Mouse (Mus musculus) kidney, embryonic 14.5 days (tissue): ENCODE measurements around the gene Lysmd2. TPM values are rescaled to one million over a fixed set of nuclear protein-coding genes. Genes with fewer than 3 reads are reported as not detected.

ENCODE experiments used
- ATAC-seq: fragments of 200-750 bp; cut with Nextera tagmentation; 2 replicates; pipeline ENCODE4 v1.8.0; 2017; ENCODE audit warnings: moderate number of reproducible peaks, mild to moderate bottlenecking, moderate TSS enrichment, moderate library complexity; ENCODE audit not compliant: low FRiP score, low TSS enrichment
- H3K27ac ChIP-seq: fragments of 300-500 bp; sonication (generic); 2 replicates; pipeline ENCODE4 v1.5.1; 2014; ENCODE audit warnings: low read depth, mild to moderate bottlenecking, low read length, moderate library complexity, mixed read lengths
- H3K27me3 ChIP-seq: fragments of 300-500 bp; sonication (generic); 2 replicates; pipeline ENCODE4 v1.6.1; 2014; ENCODE audit warnings: mild to moderate bottlenecking, low read length; ENCODE audit not compliant: control insufficient read depth, insufficient read depth
- H3K36me3 ChIP-seq: fragments of 300-500 bp; sonication (generic); 2 replicates; pipeline ENCODE4 v1.6.1; 2014; ENCODE audit warnings: low read length, mixed read lengths; ENCODE audit not compliant: control insufficient read depth, insufficient read depth
- H3K4me1 ChIP-seq: fragments of 300-500 bp; sonication (generic); 2 replicates; pipeline ENCODE4 v1.6.1; 2014; ENCODE audit warnings: low read length, mixed read lengths; ENCODE audit not compliant: control insufficient read depth, insufficient read depth
- H3K4me2 ChIP-seq: fragments of 300-500 bp; sonication (generic); replicated peaks from 2 replicates; pipeline ENCODE4 v1.6.1; 2014; ENCODE audit warnings: low read depth, mild to moderate bottlenecking, low read length
- H3K4me3 ChIP-seq: fragments of 300-500 bp; sonication (generic); 2 replicates; pipeline ENCODE4 v1.5.1; 2014; ENCODE audit warnings: mild to moderate bottlenecking, low read length
- H3K9ac ChIP-seq: fragments of 300-500 bp; sonication (generic); 2 replicates; pipeline ENCODE4 v1.6.1; 2014; ENCODE audit warnings: low read depth, mild to moderate bottlenecking, low read length, moderate library complexity
- H3K9me3 ChIP-seq: fragments of 300-500 bp; sonication (generic); 2 replicates; pipeline ENCODE4 v1.6.1; 2016; ENCODE audit warnings: low read length; ENCODE audit not compliant: control insufficient read depth
- WGBS: fragments of 180-500 bp; shearing (Covaris S2); extraction: QIAGEN DNeasy Blood & Tissue Kit; methylation state at CpG from one replicate; pipeline ENCODE4 v1.1.7; 2014; 5-methylcytosine and 5-hydroxymethylcytosine counted together
- polyA plus RNA-seq: library from polyadenylated mRNA; unstranded; fragments of >200 nt; fragmentation: Nextera tagmentation; extraction: Ambion mirVana; gene quantifications from 2 replicates; pipeline ENCODE4 v1.2.1, GENCODE M21; 2014

The Lysmd2 gene
- polyA plus RNA-seq: 36.2 and 43.7 TPM in 2 replicates

DNA sequence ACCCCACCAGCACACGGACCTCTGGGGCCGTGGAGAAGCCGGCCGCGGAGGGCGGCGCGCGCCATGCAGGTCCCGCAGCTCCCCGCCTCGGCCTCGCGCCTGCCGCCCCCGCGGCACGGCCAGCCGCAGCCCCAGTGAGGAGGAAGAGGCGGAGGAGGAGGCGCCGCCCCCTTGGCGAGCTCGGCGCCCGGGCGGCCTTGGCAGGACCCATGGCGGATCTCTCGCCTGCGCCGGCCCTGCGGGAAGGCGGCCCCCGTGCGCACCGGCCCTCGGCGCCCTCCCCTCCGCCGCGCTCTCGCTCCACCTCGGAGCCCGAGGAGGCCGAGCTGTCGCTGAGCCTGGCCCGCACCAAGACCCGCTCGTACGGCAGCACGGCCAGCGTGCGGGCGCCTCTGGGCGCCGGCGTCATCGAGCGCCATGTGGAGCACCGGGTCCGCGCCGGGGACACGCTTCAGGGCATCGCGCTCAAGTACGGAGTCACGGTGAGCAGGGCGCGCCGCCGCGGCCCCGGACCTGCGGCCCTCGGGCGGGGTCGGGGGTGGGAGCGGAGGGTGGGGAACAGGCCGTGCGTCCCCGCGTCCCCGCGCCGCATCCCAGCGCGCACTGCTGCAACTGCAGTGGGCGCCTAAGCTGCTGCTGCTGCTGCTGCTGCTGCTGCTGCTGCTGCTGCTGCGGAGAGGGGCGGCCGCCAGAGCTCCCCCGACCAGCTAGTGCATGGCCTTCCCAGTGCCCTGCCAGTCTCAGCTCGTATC, at the start of gene Lysmd2:
Gene Lysmd2, plus strand, starts transcription at position 186 of the 752 bp plus-strand sequence.
- H3K27ac ChIP-seq: peak within 1 kb of the TSS; percentile 85
- no peaks in the 10 kb centered on the region for H3K36me3 ChIP-seq
- WGBS: under 1% methylated on average over 69 of the region's 94 CpGs
- H3K9ac ChIP-seq: peak within 1 kb of the TSS; percentile 90
- ATAC-seq: peak; percentile 90
- H3K9me3 ChIP-seq: no peaks in the 10 kb centered on the region
- peak within 1 kb of the TSS; percentile 81 for H3K4me3 ChIP-seq
- peak within 1 kb of the TSS; percentile 68 for H3K4me2 ChIP-seq
- H3K27me3 ChIP-seq: no peaks in the 10 kb centered on the region
- H3K4me1 ChIP-seq: no peaks in the 10 kb centered on the region

DNA sequence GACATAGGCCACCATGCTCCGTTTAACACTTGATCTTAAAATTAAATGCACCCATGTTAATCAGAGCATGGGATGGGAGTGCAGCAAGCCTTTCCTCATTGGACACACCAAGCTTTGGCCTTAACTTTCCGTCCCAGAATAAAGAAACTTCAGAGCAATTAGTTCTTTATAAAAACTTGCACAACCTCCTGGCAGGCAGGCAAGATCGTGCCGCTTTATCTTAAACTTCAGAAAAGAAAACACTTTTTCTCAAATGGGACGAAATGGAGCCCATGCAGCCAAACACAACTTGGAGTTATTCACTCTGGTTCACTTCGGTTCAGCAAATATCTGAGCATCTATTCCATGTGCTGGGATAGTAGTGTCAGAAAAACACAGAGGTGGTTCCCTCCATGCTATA, 46.2 kb upstream of the Lysmd2 start:
- Histone ChIP-seq H3K4me3 (no peak overlapping the region), H3K36me3 (no peaks in the 10 kb centered on the region), H3K4me2 (no peak overlapping the region), H3K9ac (no peak overlapping the region), H3K27me3 (no peaks in the 10 kb centered on the region), H3K27ac (no peak overlapping the region), H3K9me3 (no peaks in the 10 kb centered on the region), H3K4me1 (no peaks in the 10 kb centered on the region)
- WGBS: 81% methylated on average over 6 of the region's 6 CpGs
- no peak for ATAC-seq

DNA sequence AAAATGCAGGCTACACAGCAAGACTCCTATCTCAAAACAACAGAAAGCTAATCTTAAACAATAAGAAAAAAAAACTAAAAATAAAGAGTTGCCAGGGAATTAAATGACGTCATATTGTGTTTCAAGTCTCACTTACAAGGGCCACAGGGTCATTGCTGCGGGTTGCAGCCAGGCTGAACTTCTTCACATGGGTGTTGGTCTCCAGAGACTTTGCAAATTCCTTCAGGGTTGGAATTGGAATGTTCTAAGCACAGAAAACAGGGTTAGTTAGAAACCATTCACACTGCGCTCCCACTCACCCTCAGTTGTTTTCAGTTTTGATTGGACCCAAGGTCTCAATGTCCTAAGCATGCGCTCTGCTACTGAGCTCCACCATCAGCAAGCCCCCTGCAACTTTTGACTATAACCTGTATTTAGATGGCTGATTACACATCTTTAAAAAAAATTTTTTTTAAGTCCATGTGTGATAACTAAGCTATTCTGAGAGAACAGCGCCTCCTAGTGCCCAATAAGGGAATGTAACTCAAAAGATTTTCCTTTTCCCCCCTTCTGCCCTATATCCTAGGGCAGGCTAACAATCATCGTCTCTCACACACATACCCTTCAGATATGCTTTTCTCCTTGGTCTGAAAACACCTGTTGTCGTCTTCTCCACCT, 43.7 kb upstream of the Lysmd2 start:
- peak; percentile 37; the same call in 1 of the 2 replicates for ATAC-seq
- Histone ChIP-seq H3K4me3 (no peak overlapping the region), H3K27me3 (no peaks in the 10 kb centered on the region), H3K4me1 (no peaks in the 10 kb centered on the region), H3K27ac (no peak overlapping the region), H3K36me3 (no peaks in the 10 kb centered on the region), H3K9me3 (no peaks in the 10 kb centered on the region), H3K4me2 (no peak overlapping the region), H3K9ac (no peak overlapping the region)
- WGBS: 49% methylated on average over 7 of the region's 7 CpGs

DNA sequence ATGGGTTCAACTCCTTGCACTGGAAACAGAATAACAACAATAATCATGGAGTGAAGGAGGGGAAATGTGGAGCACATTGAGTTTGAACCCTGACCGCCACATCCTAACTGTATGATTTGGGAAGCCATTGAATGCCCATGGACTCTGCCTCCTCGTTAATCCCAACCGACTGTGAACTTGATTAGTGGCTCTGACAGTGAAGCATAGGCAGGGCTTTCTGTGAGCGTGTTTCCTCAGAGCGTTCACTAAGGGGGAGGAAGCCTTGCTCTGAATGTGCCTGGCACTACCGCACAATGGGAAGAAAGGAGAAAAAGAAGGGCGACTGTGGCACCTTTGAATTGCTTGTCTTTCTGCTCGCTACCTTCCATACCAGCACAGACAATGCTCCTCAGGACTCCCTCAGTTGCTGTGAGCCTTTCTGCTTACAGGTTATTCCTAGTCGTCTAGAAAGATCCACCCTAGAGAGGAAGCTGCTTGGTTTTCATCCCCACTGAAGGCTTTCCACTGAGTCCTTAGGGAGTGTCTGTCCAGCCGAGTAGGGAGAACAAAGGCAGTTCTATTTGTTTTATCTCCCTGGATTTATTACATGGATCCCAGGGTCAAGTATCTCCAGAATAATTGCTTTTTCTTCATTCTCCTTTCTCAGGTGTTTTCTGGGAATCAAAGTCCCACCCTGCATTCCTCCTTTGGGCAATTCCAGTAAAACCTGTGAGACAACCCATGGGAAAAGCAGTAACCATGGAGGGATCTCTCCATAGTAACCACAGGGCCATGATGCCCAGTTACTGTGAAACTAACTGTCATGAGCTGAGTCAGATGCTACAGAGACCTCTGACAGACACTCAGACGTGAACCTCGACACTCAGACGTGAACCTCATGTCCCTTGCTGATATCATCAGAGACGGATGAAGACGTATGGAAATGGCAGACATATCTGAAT, 35.4 kb upstream of the Lysmd2 start:
- no peaks in the 10 kb centered on the region for H3K4me1 ChIP-seq
- ATAC-seq: no peak
- H3K9me3 ChIP-seq: no peaks in the 10 kb centered on the region
- WGBS: 74% methylated on average over 15 of the region's 15 CpGs
- H3K4me2 ChIP-seq: no peak overlapping the region
- no peak overlapping the region for H3K27ac ChIP-seq
- H3K36me3 ChIP-seq: no peaks in the 10 kb centered on the region
- no peak overlapping the region for H3K9ac ChIP-seq
- H3K27me3 ChIP-seq: no peaks in the 10 kb centered on the region
- no peak overlapping the region for H3K4me3 ChIP-seq

DNA sequence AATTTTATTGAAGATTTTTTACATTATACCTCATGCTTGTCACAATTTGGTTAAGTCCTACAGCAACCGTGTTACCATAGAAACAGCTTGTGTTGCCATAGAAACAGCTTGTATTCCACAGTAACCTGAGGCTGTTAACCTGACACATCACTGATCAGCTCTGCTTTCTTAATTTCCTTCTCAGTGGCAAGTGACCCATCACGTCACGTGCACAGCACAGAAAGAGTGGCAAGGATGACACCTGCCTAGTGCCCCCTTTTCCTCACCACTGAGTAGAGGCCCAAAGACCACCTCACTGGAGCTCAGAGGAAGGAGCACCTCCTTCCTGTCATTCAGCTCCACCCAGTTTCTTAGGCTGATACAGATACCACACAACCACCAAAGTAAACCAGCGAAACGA, 32.1 kb upstream of the Lysmd2 start:
- Histone ChIP-seq H3K36me3 (no peaks in the 10 kb centered on the region), H3K4me2 (no peak overlapping the region), H3K27me3 (no peaks in the 10 kb centered on the region), H3K9ac (no peak overlapping the region), H3K4me1 (no peaks in the 10 kb centered on the region), H3K27ac (no peak overlapping the region), H3K9me3 (no peaks in the 10 kb centered on the region), H3K4me3 (no peak overlapping the region)
- 66% methylated on average over 5 of the region's 5 CpGs for WGBS
- ATAC-seq: 0 out of 2 replicates have a peak, but pooled peaks have one; percentile 25

DNA sequence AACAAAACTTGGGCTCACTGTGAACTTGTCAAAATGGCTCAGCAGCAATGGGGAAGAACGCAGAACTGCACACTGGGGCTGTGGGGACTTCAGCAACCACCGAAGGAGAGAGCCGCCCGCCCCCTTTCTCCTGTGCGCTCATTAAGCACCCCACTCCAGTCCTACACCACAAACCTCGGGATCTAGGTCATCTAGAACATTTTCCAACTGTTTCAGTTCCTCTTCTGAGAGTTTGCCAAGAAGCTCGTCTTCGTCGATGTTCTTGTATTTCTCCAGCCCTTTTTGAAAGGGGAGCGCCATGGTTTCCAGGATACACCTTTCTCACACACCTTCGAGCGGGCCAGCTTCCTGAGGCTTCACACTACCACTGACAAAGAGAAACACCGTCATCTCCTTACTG, 28.5 kb upstream of the Lysmd2 start:
- no peak overlapping the region for H3K27ac ChIP-seq
- H3K4me1 ChIP-seq: 0 out of 2 replicates have a peak, but pooled peaks cover 7% of the 10 kb centered on the region
- H3K27me3 ChIP-seq: no peaks in the 10 kb centered on the region
- no peak overlapping the region for H3K9ac ChIP-seq
- no peaks in the 10 kb centered on the region for H3K9me3 ChIP-seq
- 86% methylated on average over 13 of the region's 13 CpGs for WGBS
- no peaks in the 10 kb centered on the region for H3K36me3 ChIP-seq
- H3K4me2 ChIP-seq: no peak overlapping the region
- no peak for ATAC-seq
- H3K4me3 ChIP-seq: no peak overlapping the region

DNA sequence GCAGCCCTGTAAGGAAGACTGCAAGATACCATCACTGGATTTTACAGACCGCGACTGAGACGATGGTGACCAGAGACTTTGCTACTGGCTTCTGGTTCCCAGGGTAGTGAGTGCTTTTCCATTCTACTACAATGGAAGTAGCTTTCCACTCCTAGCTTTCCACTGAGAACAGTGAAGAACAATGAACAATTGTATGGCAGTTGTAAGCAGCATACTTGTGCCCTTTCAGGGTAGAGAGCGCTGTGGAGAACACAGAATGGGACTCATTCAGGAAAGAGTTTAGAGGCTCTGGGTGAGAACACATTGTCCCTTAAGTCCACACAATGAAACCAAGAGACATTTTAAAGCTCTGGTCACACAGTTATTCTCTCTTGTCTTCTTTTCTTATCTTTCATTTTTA, 27.9 kb upstream of the Lysmd2 start:
- H3K4me1 ChIP-seq: 0 out of 2 replicates have a peak, but pooled peaks cover 7% of the 10 kb centered on the region
- 80% methylated on average over 4 of the region's 4 CpGs for WGBS
- H3K9me3 ChIP-seq: no peaks in the 10 kb centered on the region
- no peaks in the 10 kb centered on the region for H3K36me3 ChIP-seq
- H3K27ac ChIP-seq: no peak overlapping the region
- no peak overlapping the region for H3K4me2 ChIP-seq
- H3K9ac ChIP-seq: no peak overlapping the region
- no peak for ATAC-seq
- no peak overlapping the region for H3K4me3 ChIP-seq
- H3K27me3 ChIP-seq: no peaks in the 10 kb centered on the region

DNA sequence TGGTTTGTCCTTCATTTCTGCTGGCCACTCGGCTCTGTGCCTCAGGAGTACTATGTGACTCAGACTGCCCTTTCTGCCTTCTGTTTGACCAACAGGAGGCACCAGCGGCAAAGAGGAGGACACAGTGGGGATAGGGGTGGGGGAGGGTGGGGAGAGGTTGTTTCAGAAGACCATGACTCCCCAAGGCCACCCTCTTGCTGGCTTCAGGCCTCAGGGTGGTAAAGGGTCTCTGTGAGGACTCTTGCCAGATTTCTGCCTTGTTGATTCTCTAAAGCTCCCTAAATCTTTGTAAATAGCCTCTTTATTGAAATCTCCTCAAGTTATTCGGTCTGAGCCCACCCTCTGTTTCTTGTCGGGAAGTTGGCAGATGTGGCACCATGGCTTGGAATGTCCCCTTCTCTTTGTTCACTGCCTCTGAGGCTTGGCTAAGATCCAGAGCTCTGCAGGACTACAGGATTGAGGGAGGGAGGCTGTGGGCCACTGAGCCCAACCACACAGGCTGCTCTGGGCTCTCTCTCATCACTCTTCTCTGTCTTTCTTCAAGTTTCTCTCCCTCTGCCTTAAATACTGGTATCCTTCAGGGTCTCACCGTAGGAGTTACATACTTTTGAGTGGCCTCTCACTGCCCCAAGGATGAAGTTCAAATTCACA, 26.2 kb upstream of the Lysmd2 start:
- Histone ChIP-seq H3K9ac (no peak overlapping the region), H3K4me1 (0 out of 2 replicates have a peak, but pooled peaks cover 7% of the 10 kb centered on the region), H3K9me3 (no peaks in the 10 kb centered on the region), H3K36me3 (no peaks in the 10 kb centered on the region), H3K4me3 (no peak overlapping the region), H3K27ac (no peak overlapping the region), H3K27me3 (no peaks in the 10 kb centered on the region), H3K4me2 (no peak overlapping the region)
- ATAC-seq: peak; percentile 33; the same call in 1 of the 2 replicates
- WGBS: 64% methylated on average over 5 of the region's 5 CpGs
